Mouse (Mus musculus) frontal cortex, postnatal 25 days (tissue): ENCODE measurements around the gene Psmd9.

Experiments used
- DNase-seq, 2 experiments: peaks; one replicate each; pipeline ENCODE4 v3.0.0; 2022; ENCODE audit warnings: low spot score in 2 of 2

The Psmd9 gene

GRCm38 (mm10) chr5:123137044-123137909 lies 31.9 kb upstream of the Psmd9 start:
- DNase-seq: peak in 1 of 2 experiments; percentile 49

GRCm38 (mm10) chr5:123137910-123138229 lies 31.3 kb upstream of the Psmd9 start:
- no peak for DNase-seq

- DNase-seq: no peak
These were observed 30.8 kb upstream of the Psmd9 start for GRCm38 (mm10) chr5:123138230-123138911.

GRCm38 (mm10) chr5:123138953-123139721 lies 30.1 kb upstream of the Psmd9 start:
- peak; percentile 70 to 78 for DNase-seq

GRCm38 (mm10) chr5:123139722-123140627 lies 29.2 kb upstream of the Psmd9 start:
- no peak for DNase-seq

- peak; percentile 86 to 90 for DNase-seq
These were observed 28.3 kb upstream of the Psmd9 start for GRCm38 (mm10) chr5:123140694-123141554.

- DNase-seq: no peak
These were observed 27.6 kb upstream of the Psmd9 start for GRCm38 (mm10) chr5:123141555-123142160.

- no peak for DNase-seq
These were observed 26.8 kb upstream of the Psmd9 start, which contains the start of gene Setd1b for GRCm38 (mm10) chr5:123142161-123143157. TSS of gene Setd1b (plus strand) at chr5:123142193.

GRCm38 (mm10) chr5:123143251-123143970 lies 25.8 kb upstream of the Psmd9 start:
- DNase-seq: no peak

GRCm38 (mm10) chr5:123143971-123144745 lies 25.1 kb upstream of the Psmd9 start:
- DNase-seq: no peak

- DNase-seq: no peak
These were observed 24.2 kb upstream of the Psmd9 start for GRCm38 (mm10) chr5:123144746-123145590.

- DNase-seq: no peak
These were observed 22.9 kb upstream of the Psmd9 start for GRCm38 (mm10) chr5:123146357-123146756.

GRCm38 (mm10) chr5:123147569-123147968 lies 21.6 kb upstream of the Psmd9 start:
- no peak for DNase-seq

GRCm38 (mm10) chr5:123148073-123148722 lies 21.0 kb upstream of the Psmd9 start:
- no peak for DNase-seq
